In genomic region chr7:145159283-145160240, GRCm38 (mm10) we compare ENCODE assay signal across 8 mouse cellular contexts. TPM values are rescaled to one million over a fixed set of nuclear protein-coding genes. Genes with fewer than 3 reads are reported as not detected.
A peak's percentile ranks its signal among the peaks of the same experiment; 100 is the strongest.
DNase-seq lines count a peak whose midpoint lies in the region; ATAC-seq and TF ChIP-seq lines count a peak whose summit lies in the region.

No protein-coding gene starts in this region.

- no peak overlapping the region for H3K4me2 ChIP-seq in forebrain, embryonic 16.5 days (ENCODE audit: low read length)
- no peak overlapping the region for H3K4me2 ChIP-seq in kidney, embryonic 14.5 days (replicated peaks; ENCODE audit: low read depth, low read length)

- H3K4me1 ChIP-seq in forebrain, embryonic 16.5 days (replicated peaks; ENCODE audit: control insufficient read depth, insufficient read depth, low read length), result peaks cover 13% of the 10 kb centered on the region
- peaks cover 11% of the 10 kb centered on the region for H3K4me1 ChIP-seq in kidney, embryonic 14.5 days (ENCODE audit: control insufficient read depth, insufficient read depth, low read length)
- H3K4me1 ChIP-seq in cerebellum, adult 2 months (ENCODE audit: control insufficient read depth, insufficient read depth, low read length), result no peaks in the 10 kb centered on the region

- H3K9me3 ChIP-seq in forebrain, embryonic 16.5 days (ENCODE audit: control insufficient read depth, low read length), result no peaks in the 10 kb centered on the region
- H3K9me3 ChIP-seq in kidney, embryonic 14.5 days (ENCODE audit: control insufficient read depth, low read length), result no peaks in the 10 kb centered on the region

- no peaks in the 10 kb centered on the region for H3K27me3 ChIP-seq in forebrain, embryonic 16.5 days (replicated peaks; ENCODE audit: control insufficient read depth, insufficient read depth, low read length)
- H3K27me3 ChIP-seq in kidney, embryonic 14.5 days (ENCODE audit: control insufficient read depth, insufficient read depth, low read length), result no peaks in the 10 kb centered on the region
- H3K27me3 ChIP-seq in cerebellum, adult 2 months (ENCODE audit: control insufficient read depth, insufficient read depth, low read length), result no peaks in the 10 kb centered on the region

- no peak for TF ChIP-seq POLR2A in cerebellum, adult 2 months (IDR thresholded peaks at IDR 0.05; ENCODE audit: borderline replicate concordance, insufficient read depth, low read length)

- peak; percentile 71 for ATAC-seq in forebrain, embryonic 16.5 days
- ATAC-seq in kidney, embryonic 14.5 days (ENCODE audit: low FRiP score, low TSS enrichment), result peak; percentile 79
- no peak for ATAC-seq in megakaryocyte, adult 5-6 weeks (ENCODE audit: poor library complexity, severe bottlenecking)
- no peak for ATAC-seq in erythroid progenitor cell, adult 5-6 weeks (replicated peaks; ENCODE audit: low FRiP score, poor library complexity, severe bottlenecking)

- 20% methylated on average over 13 of the region's 13 CpGs for WGBS in forebrain, embryonic 16.5 days
- 16% methylated on average over 13 of the region's 13 CpGs for WGBS in kidney, embryonic 14.5 days
- WGBS in cerebellum, adult 2 months, result 66% methylated on average over 13 of the region's 13 CpGs

- H3K27ac ChIP-seq in forebrain, embryonic 16.5 days (ENCODE audit: low read length), result no peak overlapping the region
- peak overlapping the region; percentile 75 for H3K27ac ChIP-seq in kidney, embryonic 14.5 days (ENCODE audit: low read depth, low read length)
- H3K27ac ChIP-seq in cerebellum, adult 2 months (ENCODE audit: insufficient read depth, low read length), result no peak overlapping the region

- no peak overlapping the region for H3K9ac ChIP-seq in forebrain, embryonic 16.5 days (replicated peaks; ENCODE audit: low read depth, low read length)
- peak overlapping the region; percentile 23; the same call in 1 of the 2 replicates for H3K9ac ChIP-seq in kidney, embryonic 14.5 days (ENCODE audit: low read depth, low read length)

- DNase-seq in ovary, postnatal 10 days (ENCODE audit: low spot score), result peak; percentile 25
- DNase-seq in ovary, adult 18-20 months (ENCODE audit: low spot score), result no peak
- peak; percentile 66 to 80 for DNase-seq in lung, postnatal 4 days
- no peak for DNase-seq in cerebellum, adult 2 months

- TF ChIP-seq CTCF in cerebellum, adult 2 months (IDR thresholded peaks at IDR 0.05; ENCODE audit: borderline replicate concordance, insufficient read depth, low read depth, low read length), result no peak

- no peaks in the 10 kb centered on the region for H3K36me3 ChIP-seq in forebrain, embryonic 16.5 days (ENCODE audit: control insufficient read depth, insufficient read depth)
- no peaks in the 10 kb centered on the region for H3K36me3 ChIP-seq in kidney, embryonic 14.5 days (ENCODE audit: control insufficient read depth, insufficient read depth, low read length)

- no peak overlapping the region for H3K4me3 ChIP-seq in forebrain, embryonic 16.5 days (replicated peaks; ENCODE audit: low read length)
- H3K4me3 ChIP-seq in kidney, embryonic 14.5 days (ENCODE audit: low read length), result no peak overlapping the region
- no peak overlapping the region for H3K4me3 ChIP-seq in cerebellum, adult 2 months (replicated peaks; ENCODE audit: insufficient read depth, low read depth, low read length)

RNA-seq across cellular contexts. Expression of gene 1810010D01Rik, which starts 48.4 kb away (rescaled TPM):
- polyA plus RNA-seq in forebrain, embryonic 16.5 days (2015; fragmentation: Nextera tagmentation; extraction: Ambion mirVana), result not detected in 2 replicates
- polyA plus RNA-seq in kidney, embryonic 14.5 days (2014; fragmentation: Nextera tagmentation; extraction: Ambion mirVana), result 0.46 TPM in 1 of 2 replicates, not detected in the other
- total RNA-seq in megakaryocyte, adult 5-6 weeks (2015), result not detected in 2 replicates
- total RNA-seq in megakaryocyte, adult 5-6 weeks (2017), result not detected in 2 replicates
- 11.3 and 13.6 TPM in 2 replicates for polyA plus RNA-seq in cerebellum, adult 2 months (2012; rRNA removed)
- not detected in 2 replicates for total RNA-seq in erythroid progenitor cell, adult 5-6 weeks (2015; ENCODE audit: low replicate concordance)
- total RNA-seq in erythroid progenitor cell, adult 5-6 weeks (2017; ENCODE audit: low replicate concordance), result not detected in 2 replicates

Comparison
In these comparisons a context has a peak if more than half of its experiments do, and no peak if none do; other contexts are left out.
1. DNase-seq: peak in ovary, postnatal 10 days (single experiment) and lung, postnatal 4 days (2 of 2); none in ovary, adult 18-20 months (single experiment) and cerebellum, adult 2 months (0 of 2).
2. ATAC-seq: peak in forebrain, embryonic 16.5 days (single experiment) and kidney, embryonic 14.5 days (single experiment); none in megakaryocyte, adult 5-6 weeks (single experiment) and erythroid progenitor cell, adult 5-6 weeks (single experiment).